Mouse (Mus musculus) heart, adult 2 months (tissue): ENCODE measurements around the gene Spaca3. TPM values are rescaled to one million over a fixed set of nuclear protein-coding genes. Genes with fewer than 3 reads are reported as not detected.

ENCODE experiments used
- DNase-seq, 2 experiments: peaks; one replicate each; pipeline ENCODE4 v3.0.0; 2021
- H3K27ac ChIP-seq: fragments of 200-600 bp; 2 replicates; pipeline ENCODE4 v1.8.1; 2022
- H3K27me3 ChIP-seq: fragments of 200-500 bp; 2 replicates; pipeline ENCODE4 v1.6.1; 2012; ENCODE audit warnings: mild to moderate bottlenecking, low read length, inconsistent platforms, mixed read lengths; ENCODE audit not compliant: control insufficient read depth, insufficient read depth
- H3K36me3 ChIP-seq: fragments of 200-500 bp; 2 replicates; pipeline ENCODE4 v1.6.1; 2012; ENCODE audit warnings: low read length, inconsistent platforms; ENCODE audit not compliant: control insufficient read depth, insufficient read depth
- H3K4me1 ChIP-seq: fragments of 200-500 bp; 2 replicates; pipeline ENCODE4 v1.6.1; 2011; ENCODE audit warnings: low read length; ENCODE audit not compliant: control insufficient read depth, insufficient read depth
- H3K4me3 ChIP-seq: fragments of 200-600 bp; 2 replicates; pipeline ENCODE4 v1.8.1; 2022
- H3K79me2 ChIP-seq: fragments of 200-500 bp; replicated peaks from 2 replicates; pipeline ENCODE4 v1.6.1; 2012; ENCODE audit warnings: mild to moderate bottlenecking, inconsistent platforms, low read length, moderate library complexity, mixed read lengths; ENCODE audit not compliant: control insufficient read depth, insufficient read depth
- H3K9ac ChIP-seq: fragments of 200-500 bp; 2 replicates; pipeline ENCODE4 v1.6.1; 2012; ENCODE audit warnings: low read depth, mild to moderate bottlenecking, control low read depth, inconsistent platforms, low read length, mixed read lengths
- CTCF ChIP-seq: fragments of 200-600 bp; IDR thresholded peaks from 2 replicates; pipeline ENCODE4 v1.8.1; 2022; ENCODE audit warnings: antibody characterized with exemption, mild to moderate bottlenecking, moderate library complexity
- EP300 ChIP-seq: fragments of 200-500 bp; IDR thresholded peaks from 2 replicates; pipeline ENCODE4 v1.6.1; 2011; ENCODE audit warnings: low read depth, low read length, control low read depth; ENCODE audit not compliant: insufficient read depth
- POLR2A ChIP-seq: fragments of 200-500 bp; IDR thresholded peaks from 2 replicates; pipeline ENCODE4 v1.6.1; 2011; ENCODE audit warnings: mild to moderate bottlenecking, low read depth, low read length, control low read depth; ENCODE audit not compliant: insufficient read depth
- WGBS: fragments of 180-500 bp; shearing (Covaris S2); methylation state at CpG from one replicate; pipeline ENCODE4 v1.1.7; 2018; 5-methylcytosine and 5-hydroxymethylcytosine counted together
- intact Hi-C: fragments of 180-260 bp; cut with DNase I; formaldehyde crosslinking; loops from one replicate; pipeline ENCODE4 v1.15.1; 2025
- polyA plus RNA-seq: library from polyadenylated mRNA; depleted of rRNA; stranded (reverse); fragments of >200 nt; gene quantifications from 2 replicates; pipeline ENCODE4 v1.2.3, GENCODE M21; 2012
- total RNA-seq, 2 experiments: library from RNA; stranded (reverse); gene quantifications; 2 replicates each; pipeline ENCODE4 v1.2.3; 2021

Spaca3 gene
- total and polyA plus RNA-seq, 3 experiments: not detected

DNA sequence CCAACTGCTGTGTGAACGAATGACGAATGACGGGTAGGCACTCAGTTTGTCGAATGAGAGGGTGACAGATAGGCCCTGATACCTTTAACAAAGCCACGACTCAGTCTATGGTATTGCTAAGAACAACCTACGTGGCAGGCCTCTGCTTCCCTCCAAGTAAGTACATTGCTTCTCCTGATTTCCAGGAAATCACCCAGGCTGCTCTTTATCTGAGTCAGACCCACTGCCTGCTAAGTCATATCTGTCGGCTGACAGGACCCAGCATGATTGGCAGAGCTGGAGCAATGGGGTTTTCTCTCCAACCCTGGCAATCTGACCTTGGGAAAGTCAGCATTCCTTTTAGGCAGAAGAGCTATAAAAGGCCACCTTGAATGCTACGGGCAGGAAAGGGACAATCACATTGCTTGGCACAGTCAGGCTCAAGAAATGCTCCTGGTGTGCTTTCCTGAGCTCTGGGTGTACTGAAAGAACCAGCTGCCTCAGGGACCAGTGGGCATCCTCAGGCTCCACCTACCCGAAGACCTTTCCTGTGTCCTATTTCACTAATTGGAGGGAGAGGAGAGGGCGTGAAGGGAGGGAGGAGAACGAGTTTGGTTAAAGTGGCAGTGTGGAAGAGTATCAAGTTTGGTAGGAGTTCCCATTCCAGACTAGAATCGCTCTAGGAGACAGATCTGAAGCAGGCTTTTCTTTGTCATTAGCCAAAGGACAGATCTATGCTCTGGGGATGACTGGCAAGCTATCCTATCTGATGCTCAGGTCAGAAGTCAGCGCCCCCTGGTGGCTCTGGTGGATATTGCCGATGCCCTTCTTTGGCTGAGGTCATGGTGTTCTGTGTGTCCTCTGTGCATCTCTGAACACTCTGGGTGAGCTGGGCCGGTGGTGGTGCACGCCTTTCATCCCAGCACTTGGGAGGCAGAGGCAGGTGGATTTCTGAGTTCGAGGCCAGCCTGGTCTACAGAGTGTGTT, 14.6 kb downstream of the Spaca3 start:
- intact Hi-C loops: loop anchor here (2.0 to 5.0 kb wide), 2 partner anchors 50 to 175 kb away; no protein-coding TSS in a partner anchor
- no peaks in the 10 kb centered on the region for H3K36me3 ChIP-seq
- no peaks in the 10 kb centered on the region for H3K79me2 ChIP-seq
- H3K27me3 ChIP-seq: no peaks in the 10 kb centered on the region
- H3K27ac ChIP-seq: no peak overlapping the region
- WGBS: 48% methylated on average over 17 of the region's 17 CpGs
- DNase-seq: peak; percentile 28 to 71
- no peak overlapping the region for H3K9ac ChIP-seq
- no peak overlapping the region for H3K4me3 ChIP-seq
- H3K4me1 ChIP-seq: peaks cover 4% of the 10 kb centered on the region
- TF ChIP-seq EP300 (no peak), CTCF (peak; percentile 80)

DNA sequence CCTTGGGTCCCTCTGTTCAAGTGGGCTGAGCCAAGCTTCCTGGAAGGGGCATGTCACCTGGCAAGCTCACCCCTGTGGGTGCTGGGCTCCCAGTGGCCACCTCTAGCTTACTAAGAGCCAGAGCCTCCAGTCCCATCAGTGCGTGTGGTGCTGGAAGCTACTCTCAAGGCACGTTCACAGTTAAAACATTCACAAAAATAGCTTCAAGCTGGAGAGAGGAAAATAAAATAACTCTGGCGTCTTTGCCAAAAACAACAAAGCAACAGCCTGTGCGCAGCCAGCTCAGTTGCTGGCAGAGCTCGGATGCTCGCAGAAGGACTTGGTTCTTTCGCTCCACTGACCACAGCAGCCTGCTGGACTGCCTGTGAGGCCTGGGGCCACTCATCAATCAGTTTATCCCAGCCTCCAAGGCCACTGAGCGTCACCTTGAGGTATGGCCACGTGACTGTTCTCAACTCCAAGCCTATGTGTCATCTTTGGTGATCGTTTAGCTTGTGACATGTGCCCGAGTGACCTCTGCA, 19.0 kb downstream of the Spaca3 start:
- WGBS: 18% methylated on average over 11 of the region's 11 CpGs
- Histone ChIP-seq H3K36me3 (no peaks in the 10 kb centered on the region), H3K4me1 (peaks cover 4% of the 10 kb centered on the region), H3K79me2 (no peaks in the 10 kb centered on the region), H3K27ac (peak overlapping the region; percentile 3; the same call in 1 of the 2 replicates), H3K4me3 (no peak overlapping the region), H3K9ac (no peak overlapping the region), H3K27me3 (no peaks in the 10 kb centered on the region)
- no peak for TF ChIP-seq CTCF
- TF ChIP-seq POLR2A: no peak
- no peak for TF ChIP-seq EP300
- intact Hi-C loops: no loop called here
- DNase-seq: peak; percentile 50 to 73

DNA sequence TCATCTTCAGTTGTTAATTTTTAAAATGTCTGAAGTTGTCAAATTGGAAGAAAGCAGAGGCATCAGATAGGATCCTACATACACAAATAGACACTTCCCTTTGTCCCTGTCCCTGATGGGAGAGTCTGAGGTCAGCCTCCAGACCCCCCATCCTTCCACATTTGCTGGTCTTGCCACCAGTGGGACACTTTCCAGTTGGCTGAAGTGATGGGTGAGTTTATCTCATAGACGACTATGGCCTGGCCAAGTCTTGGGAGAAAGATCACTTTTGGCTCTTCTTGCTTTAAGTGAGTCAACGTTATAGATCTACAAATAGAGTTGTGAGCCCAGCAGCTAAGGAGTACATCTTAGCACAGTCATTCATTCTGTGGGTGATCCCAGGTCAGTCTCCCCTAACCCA, 19.9 kb downstream of the Spaca3 start:
- 31% methylated on average over 2 of the region's 2 CpGs for WGBS
- Histone ChIP-seq H3K4me3 (no peak overlapping the region), H3K9ac (no peak overlapping the region), H3K36me3 (no peaks in the 10 kb centered on the region), H3K27me3 (no peaks in the 10 kb centered on the region), H3K27ac (no peak overlapping the region), H3K79me2 (no peaks in the 10 kb centered on the region), H3K4me1 (peaks cover 2% of the 10 kb centered on the region)
- intact Hi-C loops: no loop called here
- no peak for TF ChIP-seq EP300
- no peak for TF ChIP-seq POLR2A
- no peak for DNase-seq

DNA sequence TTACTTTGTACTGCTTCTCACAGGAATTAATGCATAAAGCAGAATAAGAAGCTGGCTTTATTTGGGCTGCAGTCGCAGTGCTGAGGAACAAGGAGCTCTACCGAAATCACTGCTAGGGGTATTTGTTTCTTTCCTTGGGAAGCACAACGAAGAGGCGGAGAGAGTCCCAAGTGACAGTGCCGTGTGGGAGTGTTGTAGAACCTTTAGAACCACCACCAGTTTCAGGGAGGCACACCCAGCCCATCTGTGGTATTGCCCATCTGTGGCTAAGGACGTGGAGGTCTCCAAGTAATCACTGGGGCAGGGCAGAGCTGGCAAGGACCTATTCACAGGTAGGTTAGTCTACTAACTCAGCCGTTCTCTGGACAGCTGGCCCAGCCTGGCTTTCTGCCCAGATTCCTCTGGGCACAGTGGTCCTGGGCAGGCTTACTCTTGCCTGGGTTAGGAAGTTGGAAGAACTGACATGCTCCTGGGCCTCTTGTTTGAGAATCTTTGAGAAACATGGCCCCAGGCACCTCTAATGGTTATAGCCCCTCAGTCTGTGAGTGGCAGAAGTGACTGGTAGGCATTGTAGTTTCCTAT, 24.2 kb downstream of the Spaca3 start:
- Histone ChIP-seq H3K4me1 (peaks cover 1% of the 10 kb centered on the region), H3K9ac (no peak overlapping the region)
- DNase-seq: no peak

DNA sequence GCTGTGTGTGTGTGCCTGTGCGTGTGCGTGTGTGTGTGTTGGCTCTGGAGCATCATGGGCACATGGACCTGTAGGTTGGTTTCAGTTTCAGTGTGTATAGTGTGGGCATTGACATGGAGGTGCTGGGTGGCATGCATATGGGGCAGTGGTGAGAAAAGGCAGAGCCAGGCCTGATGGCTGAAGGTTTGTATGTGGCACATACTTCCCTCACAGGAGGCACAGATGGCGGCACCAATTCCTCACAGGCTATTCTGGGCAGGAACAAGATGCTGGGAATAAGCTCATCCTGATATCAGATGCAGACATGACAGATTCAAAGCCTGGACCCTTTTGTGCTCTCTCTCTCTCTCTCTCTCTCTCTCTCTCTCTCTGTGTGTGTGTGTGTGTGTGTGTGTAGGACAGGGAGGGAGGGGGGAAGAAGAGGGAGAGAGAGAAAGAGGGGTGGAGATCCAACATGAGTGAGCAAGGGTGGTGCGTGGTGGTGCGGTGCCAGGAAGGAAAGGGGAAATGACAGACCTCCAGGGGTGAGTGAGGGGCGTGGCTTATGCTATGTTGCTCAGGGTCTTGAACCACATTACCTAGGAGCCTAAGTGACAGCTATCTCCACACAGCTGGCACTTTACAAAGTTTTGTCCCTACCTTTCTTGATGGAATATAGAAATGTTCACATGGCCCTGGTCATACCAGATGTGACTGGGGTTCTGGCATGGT, 26.5 kb downstream of the Spaca3 start:
- no peak for DNase-seq
- Histone ChIP-seq H3K27ac (no peak overlapping the region), H3K4me3 (no peak overlapping the region), H3K27me3 (no peaks in the 10 kb centered on the region), H3K36me3 (no peaks in the 10 kb centered on the region), H3K9ac (no peak overlapping the region), H3K4me1 (no peaks in the 10 kb centered on the region), H3K79me2 (no peaks in the 10 kb centered on the region)
- intact Hi-C loops: no loop called here
- TF ChIP-seq POLR2A (no peak), CTCF (no peak), EP300 (no peak)
- WGBS: 57% methylated on average over 6 of the region's 6 CpGs

More for the DNA sequence above, 24.2 kb downstream of the Spaca3 start:
- H3K27me3 ChIP-seq: no peaks in the 10 kb centered on the region
- no peaks in the 10 kb centered on the region for H3K79me2 ChIP-seq
- no peaks in the 10 kb centered on the region for H3K36me3 ChIP-seq
- WGBS: 72% methylated on average over 7 of the region's 7 CpGs
- no peak for TF ChIP-seq CTCF
- TF ChIP-seq POLR2A: no peak
- TF ChIP-seq EP300: no peak
- intact Hi-C loops: no loop called here
- no peak overlapping the region for H3K4me3 ChIP-seq
- no peak overlapping the region for H3K27ac ChIP-seq
